Mouse (Mus musculus): ENCODE data around the gene Unc5cl.

Unc5cl gene

GRCm38 (mm10) chr17:48588674-48589073 is 134.0 kb downstream of the Unc5cl start:
- DNase-seq (ENCODE audit: extremely low spot score, low read depth, low spot score), result no peak
